Mouse (Mus musculus) cortical plate, adult 2 months (tissue): Measurements from ENCODE around the gene Lrrc27.

ENCODE experiments used
- CTCF ChIP-seq: fragments of 200-500 bp; IDR thresholded peaks from 2 replicates; pipeline ENCODE4 v1.5.1; 2011; ENCODE audit warnings: mild to moderate bottlenecking, control low read depth, low read length; ENCODE audit not compliant: insufficient read depth; ENCODE audit errors: extremely low read depth
- POLR2A ChIP-seq: fragments of 200-500 bp; IDR thresholded peaks from 2 replicates; pipeline ENCODE4 v1.6.1; 2011; ENCODE audit warnings: mild to moderate bottlenecking, low read length, control low read depth; ENCODE audit not compliant: insufficient read depth; ENCODE audit errors: extremely low read depth

- TF ChIP-seq POLR2A: no peak
- no peak for TF ChIP-seq CTCF
Measured at GRCm38 (mm10) chr7:139253462-139253861, 40.7 kb downstream of the Lrrc27 start.
